Mouse (Mus musculus): ENCODE data around the gene Cul9. TPM values are rescaled to one million over a fixed set of nuclear protein-coding genes. Genes with fewer than 3 reads are reported as not detected.

Gene Cul9
- polyA plus RNA-seq, 1 experiment from 2014 or later: 11.4 TPM

GRCm38 (mm10) chr17:46525579-46526307 lies 20.4 kb downstream of the Cul9 start:
- Histone ChIP-seq H3K4me3 (no peak overlapping the region), H3K27me3 (peaks cover 22% of the 10 kb centered on the region), H3K36me3 (peaks cover 45% of the 10 kb centered on the region), H3K9me3 (no peaks in the 10 kb centered on the region), H3K9ac (no peak overlapping the region), H3K27ac (no peak overlapping the region), H3K4me2 (no peak overlapping the region), H3K4me1 (peaks cover 6% of the 10 kb centered on the region)
- WGBS: 37% methylated on average over 12 of the region's 12 CpGs
- no peak for ATAC-seq (ENCODE audit: insufficient number of reproducible peaks, insufficient read depth, low FRiP score, low TSS enrichment, low read depth)

- Histone ChIP-seq H3K4me1 (peaks cover 10% of the 10 kb centered on the region), H3K4me3 (no peak overlapping the region), H3K27ac (no peak overlapping the region), H3K4me2 (no peak overlapping the region), H3K36me3 (peaks cover 45% of the 10 kb centered on the region), H3K27me3 (peaks cover 29% of the 10 kb centered on the region), H3K9me3 (no peaks in the 10 kb centered on the region), H3K9ac (no peak overlapping the region)
- no peak for ATAC-seq (ENCODE audit: insufficient number of reproducible peaks, insufficient read depth, low FRiP score, low TSS enrichment, low read depth)
- 84% methylated on average over 10 of the region's 10 CpGs for WGBS
Observed at GRCm38 (mm10) chr17:46525065-46525464, 21.1 kb downstream of the Cul9 start.

- WGBS: 39% methylated on average over 24 of the region's 24 CpGs
- Histone ChIP-seq H3K4me1 (peaks cover 13% of the 10 kb centered on the region), H3K9ac (no peak overlapping the region), H3K27ac (no peak overlapping the region), H3K4me3 (no peak overlapping the region), H3K27me3 (peaks cover 37% of the 10 kb centered on the region), H3K9me3 (no peaks in the 10 kb centered on the region), H3K4me2 (no peak overlapping the region), H3K36me3 (peaks cover 25% of the 10 kb centered on the region)
- ATAC-seq (ENCODE audit: insufficient number of reproducible peaks, insufficient read depth, low FRiP score, low TSS enrichment, low read depth): no peak
Observed at GRCm38 (mm10) chr17:46521963-46522668, 24.1 kb downstream of the Cul9 start.

GRCm38 (mm10) chr17:46521174-46521573 lies 25.0 kb downstream of the Cul9 start:
- Histone ChIP-seq H3K9me3 (no peaks in the 10 kb centered on the region), H3K27me3 (peaks cover 37% of the 10 kb centered on the region), H3K9ac (peak overlapping the region; percentile 62), H3K4me1 (peaks cover 13% of the 10 kb centered on the region), H3K4me2 (peak overlapping the region; percentile 52), H3K36me3 (peaks cover 20% of the 10 kb centered on the region), H3K27ac (no peak overlapping the region), H3K4me3 (no peak overlapping the region)
- no peak for ATAC-seq (ENCODE audit: insufficient number of reproducible peaks, insufficient read depth, low FRiP score, low TSS enrichment, low read depth)
- 81% methylated on average over 9 of the region's 9 CpGs for WGBS

- peaks cover 37% of the 10 kb centered on the region for H3K27me3 ChIP-seq
- H3K36me3 ChIP-seq: peaks cover 13% of the 10 kb centered on the region
- no peak overlapping the region for H3K27ac ChIP-seq
- peak overlapping the region; percentile 62 for H3K9ac ChIP-seq
- peaks cover 13% of the 10 kb centered on the region for H3K4me1 ChIP-seq
- peak overlapping the region; percentile 30 for H3K4me3 ChIP-seq
- WGBS: 50% methylated on average over 25 of the region's 25 CpGs
- peak overlapping the region; percentile 52 for H3K4me2 ChIP-seq
- ATAC-seq (ENCODE audit: insufficient number of reproducible peaks, insufficient read depth, low FRiP score, low TSS enrichment, low read depth): no peak
- no peaks in the 10 kb centered on the region for H3K9me3 ChIP-seq
Observed at GRCm38 (mm10) chr17:46520385-46520979, 25.7 kb downstream of the Cul9 start.

DNA sequence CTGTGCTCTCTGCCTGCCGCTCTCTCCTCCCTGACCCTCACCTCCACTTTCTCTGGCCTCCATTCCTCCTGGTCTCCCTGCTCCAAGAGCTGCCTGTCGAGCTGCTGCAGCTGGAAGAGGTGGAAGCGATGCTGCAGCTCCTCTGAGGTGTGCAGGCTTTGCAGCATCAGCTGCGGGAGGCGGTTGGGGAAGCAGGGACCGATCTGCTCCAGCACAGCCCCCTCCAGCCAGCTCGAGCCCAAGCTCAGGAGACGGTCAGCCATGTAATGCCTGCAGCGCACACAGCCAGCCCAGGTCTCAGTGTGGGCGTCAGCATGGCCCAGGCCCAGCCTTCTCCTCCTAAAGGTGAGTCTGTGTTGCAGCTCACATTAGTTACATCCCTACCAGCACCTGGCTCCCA lies 26.2 kb downstream of the Cul9 start:
- WGBS: 40% methylated on average over 10 of the region's 10 CpGs
- H3K9ac ChIP-seq: peak overlapping the region; percentile 62
- H3K4me1 ChIP-seq: peaks cover 13% of the 10 kb centered on the region
- H3K9me3 ChIP-seq: no peaks in the 10 kb centered on the region
- H3K4me3 ChIP-seq: peak overlapping the region; percentile 30
- H3K4me2 ChIP-seq: peak overlapping the region; percentile 52
- ATAC-seq (ENCODE audit: insufficient number of reproducible peaks, insufficient read depth, low FRiP score, low TSS enrichment, low read depth): no peak
- H3K27me3 ChIP-seq: peaks cover 37% of the 10 kb centered on the region
- no peak overlapping the region for H3K27ac ChIP-seq
- H3K36me3 ChIP-seq: peaks cover 8% of the 10 kb centered on the region

- Histone ChIP-seq H3K9me3 (no peaks in the 10 kb centered on the region), H3K4me3 (no peak overlapping the region), H3K27me3 (no peaks in the 10 kb centered on the region), H3K4me1 (0 out of 2 replicates have a peak, but pooled peaks cover 4% of the 10 kb centered on the region), H3K4me2 (no peak overlapping the region), H3K36me3 (0 out of 2 replicates have a peak, but pooled peaks cover 4% of the 10 kb centered on the region), H3K9ac (no peak overlapping the region), H3K27ac (no peak overlapping the region)
- WGBS: 66% methylated on average over 2 of the region's 2 CpGs
- ATAC-seq (ENCODE audit: insufficient number of reproducible peaks, insufficient read depth, low FRiP score, low TSS enrichment, low read depth): no peak
Observed at GRCm38 (mm10) chr17:46513329-46513728, 32.9 kb downstream of the Cul9 start.

DNA sequence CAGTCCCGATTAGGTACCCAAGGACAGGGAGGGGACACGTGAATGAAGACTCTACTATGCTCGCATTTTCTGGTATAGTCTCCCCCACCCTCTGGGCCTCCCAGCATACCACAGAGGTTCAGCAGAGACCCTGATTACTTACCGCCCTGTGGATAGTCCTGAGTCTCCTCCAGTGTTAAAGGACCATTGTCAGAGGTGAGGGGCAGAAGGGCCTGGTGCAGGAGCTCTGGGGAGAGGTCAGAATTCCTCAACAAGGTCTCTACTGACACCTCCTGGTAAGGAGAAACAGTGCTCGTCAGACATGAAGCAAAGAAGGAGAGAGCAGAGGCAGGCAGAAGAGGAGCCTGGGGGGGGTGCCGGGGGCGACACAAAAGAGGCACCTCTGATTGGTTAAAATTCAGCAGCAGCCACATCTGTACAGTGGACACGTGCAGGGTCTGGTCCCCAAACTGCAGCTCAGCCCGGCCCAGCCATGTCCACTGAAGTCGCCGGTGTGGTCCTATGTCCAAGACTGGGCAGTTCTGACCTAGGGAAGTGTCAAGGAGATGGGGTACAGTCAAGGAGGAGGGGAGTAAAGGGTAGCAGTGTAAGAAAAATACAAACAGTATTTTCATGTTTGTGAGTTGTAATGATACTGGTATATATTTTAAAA lies 35.0 kb downstream of the Cul9 start:
- Histone ChIP-seq H3K36me3 (peaks cover 6% of the 10 kb centered on the region; the same call in 1 of the 2 replicates), H3K4me1 (0 out of 2 replicates have a peak, but pooled peaks cover 4% of the 10 kb centered on the region), H3K27ac (no peak overlapping the region), H3K27me3 (no peaks in the 10 kb centered on the region), H3K9ac (no peak overlapping the region), H3K4me3 (no peak overlapping the region), H3K4me2 (no peak overlapping the region), H3K9me3 (no peaks in the 10 kb centered on the region)
- ATAC-seq (ENCODE audit: insufficient number of reproducible peaks, insufficient read depth, low FRiP score, low TSS enrichment, low read depth): no peak; the same call in 1 of the 2 replicates
- WGBS: 46% methylated on average over 11 of the region's 11 CpGs

- peaks cover 31% of the 10 kb centered on the region for H3K36me3 ChIP-seq
- H3K27me3 ChIP-seq: no peaks in the 10 kb centered on the region
- no peak overlapping the region for H3K27ac ChIP-seq
- H3K4me1 ChIP-seq: no peaks in the 10 kb centered on the region
- no peak overlapping the region for H3K9ac ChIP-seq
- no peaks in the 10 kb centered on the region for H3K9me3 ChIP-seq
- no peak overlapping the region for H3K4me3 ChIP-seq
- no peak overlapping the region for H3K4me2 ChIP-seq
- no peak for ATAC-seq (ENCODE audit: insufficient number of reproducible peaks, insufficient read depth, low FRiP score, low TSS enrichment, low read depth)
- 85% methylated on average over 3 of the region's 3 CpGs for WGBS
Observed at GRCm38 (mm10) chr17:46505617-46506016, 40.6 kb downstream of the Cul9 start.

- no peak overlapping the region for H3K4me2 ChIP-seq
- peaks cover 46% of the 10 kb centered on the region for H3K36me3 ChIP-seq
- H3K27ac ChIP-seq: no peak overlapping the region
- ATAC-seq (ENCODE audit: insufficient number of reproducible peaks, insufficient read depth, low FRiP score, low TSS enrichment, low read depth): no peak
- H3K9ac ChIP-seq: peak overlapping the region; percentile 17; the same call in 1 of the 2 replicates
- WGBS: 79% methylated on average over 14 of the region's 14 CpGs
- no peaks in the 10 kb centered on the region for H3K27me3 ChIP-seq
- no peak overlapping the region for H3K4me3 ChIP-seq
- no peaks in the 10 kb centered on the region for H3K9me3 ChIP-seq
- no peaks in the 10 kb centered on the region for H3K4me1 ChIP-seq
Observed at GRCm38 (mm10) chr17:46503847-46504638, 42.1 kb downstream of the Cul9 start.

- no peak overlapping the region for H3K27ac ChIP-seq
- 86% methylated on average over 2 of the region's 2 CpGs for WGBS
- H3K27me3 ChIP-seq: no peaks in the 10 kb centered on the region
- no peak for ATAC-seq (ENCODE audit: insufficient number of reproducible peaks, insufficient read depth, low FRiP score, low TSS enrichment, low read depth)
- H3K36me3 ChIP-seq: peaks cover 47% of the 10 kb centered on the region
- H3K9ac ChIP-seq: no peak overlapping the region
- H3K4me3 ChIP-seq: no peak overlapping the region
- H3K4me2 ChIP-seq: no peak overlapping the region
- 0 out of 2 replicates have a peak, but pooled peaks cover 6% of the 10 kb centered on the region for H3K4me1 ChIP-seq
- H3K9me3 ChIP-seq: no peaks in the 10 kb centered on the region
Observed at GRCm38 (mm10) chr17:46502775-46503174, 43.4 kb downstream of the Cul9 start.

Measured in embryonic facial prominence, embryonic 13.5 days (tissue).